Mouse (Mus musculus) heart, adult 2 months (tissue): ENCODE measurements at regions not wholly inside any gene's neighbourhood (a gene's known extent, or its start where the extent isn't known, plus 50 kb on each side); places are given as distances from the start of the nearest gene placed in this dataset.

ENCODE experiments used
- DNase-seq, 2 experiments: peaks; one replicate each; pipeline ENCODE4 v3.0.0; 2021
- H3K27ac ChIP-seq: fragments of 200-600 bp; 2 replicates; pipeline ENCODE4 v1.8.1; 2022
- H3K27me3 ChIP-seq: fragments of 200-500 bp; 2 replicates; pipeline ENCODE4 v1.6.1; 2012; ENCODE audit warnings: mild to moderate bottlenecking, low read length, inconsistent platforms, mixed read lengths; ENCODE audit not compliant: control insufficient read depth, insufficient read depth
- H3K36me3 ChIP-seq: fragments of 200-500 bp; 2 replicates; pipeline ENCODE4 v1.6.1; 2012; ENCODE audit warnings: low read length, inconsistent platforms; ENCODE audit not compliant: control insufficient read depth, insufficient read depth
- H3K4me1 ChIP-seq: fragments of 200-500 bp; 2 replicates; pipeline ENCODE4 v1.6.1; 2011; ENCODE audit warnings: low read length; ENCODE audit not compliant: control insufficient read depth, insufficient read depth
- H3K4me3 ChIP-seq: fragments of 200-600 bp; 2 replicates; pipeline ENCODE4 v1.8.1; 2022
- H3K79me2 ChIP-seq: fragments of 200-500 bp; replicated peaks from 2 replicates; pipeline ENCODE4 v1.6.1; 2012; ENCODE audit warnings: mild to moderate bottlenecking, inconsistent platforms, low read length, moderate library complexity, mixed read lengths; ENCODE audit not compliant: control insufficient read depth, insufficient read depth
- H3K9ac ChIP-seq: fragments of 200-500 bp; 2 replicates; pipeline ENCODE4 v1.6.1; 2012; ENCODE audit warnings: low read depth, mild to moderate bottlenecking, control low read depth, inconsistent platforms, low read length, mixed read lengths
- CTCF ChIP-seq: fragments of 200-600 bp; IDR thresholded peaks from 2 replicates; pipeline ENCODE4 v1.8.1; 2022; ENCODE audit warnings: antibody characterized with exemption, mild to moderate bottlenecking, moderate library complexity
- EP300 ChIP-seq: fragments of 200-500 bp; IDR thresholded peaks from 2 replicates; pipeline ENCODE4 v1.6.1; 2011; ENCODE audit warnings: low read depth, low read length, control low read depth; ENCODE audit not compliant: insufficient read depth
- POLR2A ChIP-seq: fragments of 200-500 bp; IDR thresholded peaks from 2 replicates; pipeline ENCODE4 v1.6.1; 2011; ENCODE audit warnings: mild to moderate bottlenecking, low read depth, low read length, control low read depth; ENCODE audit not compliant: insufficient read depth
- WGBS: fragments of 180-500 bp; shearing (Covaris S2); methylation state at CpG from one replicate; pipeline ENCODE4 v1.1.7; 2018; 5-methylcytosine and 5-hydroxymethylcytosine counted together
- intact Hi-C: fragments of 180-260 bp; cut with DNase I; formaldehyde crosslinking; loops from one replicate; pipeline ENCODE4 v1.15.1; 2025

DNA sequence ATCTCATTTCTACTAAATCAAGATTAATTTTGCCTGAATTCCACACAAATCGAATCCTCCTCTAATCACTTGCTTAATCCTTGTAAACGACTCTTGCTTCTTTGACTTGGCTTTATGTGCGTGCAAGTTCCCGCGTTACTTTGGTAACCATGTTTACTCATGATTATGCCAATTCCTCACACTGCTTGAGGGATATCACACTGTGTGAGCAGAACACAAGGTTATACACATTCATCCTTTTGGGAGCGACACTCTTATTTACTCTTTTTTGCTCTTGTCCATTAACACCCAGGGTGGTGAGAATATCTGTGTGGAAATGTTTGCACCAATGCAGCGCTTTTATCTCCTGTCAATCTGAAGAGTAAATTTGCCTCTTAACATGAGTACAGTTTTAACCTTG lies 310.0 kb downstream of the Ipmk start:
- WGBS = 84% methylated on average over 7 of the region's 7 CpGs
- Histone ChIP-seq H3K27ac (no peak overlapping the region), H3K4me3 (no peak overlapping the region), H3K79me2 (no peaks in the 10 kb centered on the region), H3K36me3 (no peaks in the 10 kb centered on the region), H3K27me3 (no peaks in the 10 kb centered on the region), H3K9ac (no peak overlapping the region), H3K4me1 (no peaks in the 10 kb centered on the region)
- TF ChIP-seq CTCF (no peak), EP300 (no peak), POLR2A (no peak)
- intact Hi-C loops = no loop called here
- no peak for DNase-seq

DNA sequence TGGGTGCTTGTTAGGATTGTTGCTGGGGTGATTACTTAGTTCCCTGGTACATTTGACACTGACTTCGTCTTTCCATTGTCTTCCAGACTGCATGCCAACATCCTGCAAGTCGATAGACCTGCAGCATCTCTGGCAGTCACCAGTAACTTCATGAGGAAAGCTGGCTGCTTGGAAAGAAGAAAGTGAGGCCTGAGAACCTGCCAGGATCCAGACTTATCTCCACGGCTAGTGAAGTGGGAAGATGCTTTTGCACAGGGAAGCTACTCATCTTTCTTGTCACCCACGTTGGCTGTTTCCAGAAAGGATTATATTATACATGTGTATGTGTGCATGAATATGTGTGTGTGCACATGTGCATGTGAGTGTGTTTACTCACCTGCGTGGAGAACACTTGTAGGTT lies 316.0 kb downstream of the Ipmk start:
- Histone ChIP-seq H3K4me3 (no peak overlapping the region), H3K9ac (no peak overlapping the region), H3K27ac (no peak overlapping the region), H3K27me3 (no peaks in the 10 kb centered on the region), H3K4me1 (no peaks in the 10 kb centered on the region), H3K36me3 (no peaks in the 10 kb centered on the region), H3K79me2 (no peaks in the 10 kb centered on the region)
- TF ChIP-seq POLR2A (no peak), CTCF (no peak), EP300 (no peak)
- intact Hi-C loops = no loop called here
- 62% methylated on average over 5 of the region's 5 CpGs for WGBS
- no peak for DNase-seq

DNA sequence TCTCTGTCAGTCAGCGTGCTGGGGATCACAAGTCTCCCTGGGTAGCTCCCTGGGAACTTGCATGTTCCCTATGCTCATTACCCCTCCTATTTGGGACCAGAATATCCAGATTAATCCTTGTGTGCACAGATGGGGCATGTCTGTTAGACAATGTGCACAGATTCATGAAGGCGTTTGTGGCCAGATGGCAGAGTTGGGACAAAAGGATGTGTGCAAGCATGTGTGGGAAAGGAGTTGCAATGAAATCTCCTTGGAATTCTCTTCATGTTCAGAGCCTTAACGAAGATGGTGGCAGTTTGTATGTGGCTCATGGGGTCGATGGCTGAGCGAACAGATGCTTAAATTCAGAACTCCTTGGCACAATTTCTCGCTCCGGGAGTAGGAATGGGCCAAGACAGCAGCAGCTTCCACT lies 319.6 kb downstream of the Ipmk start:
- no peak overlapping the region for H3K9ac ChIP-seq
- TF ChIP-seq EP300 = no peak
- TF ChIP-seq POLR2A = no peak
- no peak for TF ChIP-seq CTCF
- H3K27ac ChIP-seq = no peak overlapping the region
- WGBS = 71% methylated on average over 7 of the region's 7 CpGs
- no peaks in the 10 kb centered on the region for H3K79me2 ChIP-seq
- no peaks in the 10 kb centered on the region for H3K36me3 ChIP-seq
- no peak overlapping the region for H3K4me3 ChIP-seq
- no peaks in the 10 kb centered on the region for H3K4me1 ChIP-seq
- intact Hi-C loops = no loop called here
- no peaks in the 10 kb centered on the region for H3K27me3 ChIP-seq
- no peak for DNase-seq

DNA sequence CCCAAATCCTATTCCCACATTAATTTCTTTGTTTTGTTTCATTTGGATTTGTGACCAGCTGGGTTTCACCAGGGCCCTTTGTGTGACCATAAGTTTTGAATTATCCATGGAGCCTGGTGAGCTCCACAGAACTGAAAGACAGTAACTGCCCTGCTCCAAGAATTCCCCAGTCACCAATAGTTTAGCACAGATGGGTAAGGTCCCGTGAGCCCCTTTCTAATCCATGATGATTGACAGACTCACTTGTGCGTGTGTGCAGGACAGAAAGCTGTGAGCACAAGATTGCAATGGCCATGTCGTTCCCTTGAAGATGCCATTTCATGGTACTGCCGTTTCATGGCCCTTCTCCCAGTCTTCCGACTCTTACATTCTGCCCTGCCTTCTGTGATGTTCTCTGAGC lies 331.7 kb downstream of the Ipmk start:
- Histone ChIP-seq H3K4me1 (no peaks in the 10 kb centered on the region), H3K27ac (no peak overlapping the region), H3K79me2 (no peaks in the 10 kb centered on the region), H3K27me3 (no peaks in the 10 kb centered on the region), H3K9ac (no peak overlapping the region), H3K36me3 (no peaks in the 10 kb centered on the region), H3K4me3 (no peak overlapping the region)
- intact Hi-C loops = no loop called here
- TF ChIP-seq EP300 (no peak), POLR2A (no peak), CTCF (no peak)
- DNase-seq = no peak
- WGBS = 70% methylated on average over 5 of the region's 5 CpGs

DNA sequence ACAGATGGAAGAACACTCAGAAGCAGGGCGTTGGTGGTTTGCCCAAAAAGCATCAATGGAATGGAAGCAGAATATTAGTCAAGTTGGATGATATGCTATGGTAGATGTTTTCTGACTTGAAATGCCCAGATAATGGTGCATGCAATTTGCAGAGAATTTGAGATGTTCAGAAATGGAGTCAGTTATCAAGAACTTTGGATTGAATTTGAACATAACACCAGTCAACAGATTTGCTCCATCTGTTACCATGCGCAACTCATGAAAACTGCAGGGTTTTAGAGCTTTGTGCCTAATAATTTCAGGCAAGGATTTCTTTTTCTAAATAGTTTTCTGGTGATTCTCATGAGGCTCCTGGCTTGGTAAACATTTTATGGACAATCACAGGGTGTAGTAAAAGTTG lies 365.9 kb downstream of the Ipmk start:
- Histone ChIP-seq H3K4me3 (no peak overlapping the region), H3K9ac (no peak overlapping the region)

DNA sequence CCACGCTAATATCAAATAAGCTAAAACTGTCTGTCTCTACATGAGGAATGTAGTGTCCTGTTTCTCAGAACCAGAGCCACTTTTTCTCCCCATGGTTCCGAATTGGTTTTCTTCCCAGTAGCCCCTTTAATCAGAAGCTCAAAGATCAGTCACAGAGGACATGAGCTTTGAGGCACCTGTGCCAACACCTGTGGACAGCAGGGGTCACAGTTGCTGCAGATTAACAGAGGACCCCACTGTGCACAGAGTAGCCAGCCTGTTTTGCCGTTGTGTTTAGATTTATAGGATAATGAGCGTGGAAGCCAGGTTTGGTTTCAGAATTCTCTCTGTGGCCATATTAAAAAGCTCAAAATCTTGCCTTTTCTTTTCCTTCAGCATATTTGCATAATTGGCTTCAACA lies 380.2 kb downstream of the Ipmk start:
- no peak for DNase-seq
- intact Hi-C loops = no loop called here
- Histone ChIP-seq H3K36me3 (no peaks in the 10 kb centered on the region), H3K79me2 (no peaks in the 10 kb centered on the region), H3K27ac (no peak overlapping the region), H3K4me1 (no peaks in the 10 kb centered on the region), H3K4me3 (no peak overlapping the region), H3K27me3 (no peaks in the 10 kb centered on the region), H3K9ac (no peak overlapping the region)
- WGBS = 57% methylated on average over 4 of the region's 4 CpGs
- no peak for TF ChIP-seq CTCF

More for the DNA sequence above, 365.9 kb downstream of the Ipmk start:
- intact Hi-C loops = no loop called here
- H3K36me3 ChIP-seq = no peaks in the 10 kb centered on the region
- H3K79me2 ChIP-seq = no peaks in the 10 kb centered on the region
- no peak for DNase-seq
- H3K27me3 ChIP-seq = no peaks in the 10 kb centered on the region
- no peaks in the 10 kb centered on the region for H3K4me1 ChIP-seq
- WGBS = 75% methylated on average over 2 of the region's 2 CpGs
- no peak overlapping the region for H3K27ac ChIP-seq
- no peak for TF ChIP-seq EP300
- no peak for TF ChIP-seq POLR2A
- TF ChIP-seq CTCF = no peak

DNA sequence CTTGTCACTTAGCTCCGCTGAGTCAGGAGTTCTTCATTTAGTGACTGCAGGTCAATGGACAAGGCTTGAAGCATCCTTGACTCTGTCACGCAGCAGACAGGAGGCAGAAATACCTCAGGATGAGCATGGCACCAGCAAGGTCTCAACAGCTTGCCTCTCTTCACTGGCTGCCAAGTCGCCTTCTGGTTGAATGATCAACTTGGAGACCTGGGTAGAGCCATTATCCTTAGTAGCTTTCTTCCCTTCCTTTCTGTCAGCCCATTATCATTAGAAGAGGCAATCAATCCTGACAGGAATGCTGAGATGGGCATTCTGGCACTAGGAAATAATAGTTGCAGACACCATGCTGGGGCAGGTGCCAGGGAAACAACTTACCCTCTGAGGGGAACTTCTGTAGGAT lies 386.3 kb downstream of the Ipmk start:
- intact Hi-C loops = no loop called here
- no peaks in the 10 kb centered on the region for H3K79me2 ChIP-seq
- 73% methylated on average over 3 of the region's 3 CpGs for WGBS
- TF ChIP-seq POLR2A = no peak
- no peak for TF ChIP-seq CTCF
- TF ChIP-seq EP300 = no peak
- no peaks in the 10 kb centered on the region for H3K36me3 ChIP-seq
- H3K27ac ChIP-seq = no peak overlapping the region
- DNase-seq = no peak
- H3K27me3 ChIP-seq = no peaks in the 10 kb centered on the region
- H3K4me3 ChIP-seq = no peak overlapping the region
- H3K4me1 ChIP-seq = no peaks in the 10 kb centered on the region
- no peak overlapping the region for H3K9ac ChIP-seq
